Mouse (Mus musculus) spleen, adult 12 weeks (tissue): ENCODE measurements around the gene Ints13.

Experiments used
- DNase-seq: peaks from one replicate; pipeline ENCODE4 v3.0.0; 2022; ENCODE audit warnings: low spot score

The Ints13 gene

GRCm38 (mm10) chr6:146538661-146539060, 39.0 kb downstream of the Ints13 start:
- no peak for DNase-seq

GRCm38 (mm10) chr6:146538071-146538470, 39.6 kb downstream of the Ints13 start:
- no peak for DNase-seq

GRCm38 (mm10) chr6:146537111-146537510, 40.5 kb downstream of the Ints13 start:
- no peak for DNase-seq

DNA sequence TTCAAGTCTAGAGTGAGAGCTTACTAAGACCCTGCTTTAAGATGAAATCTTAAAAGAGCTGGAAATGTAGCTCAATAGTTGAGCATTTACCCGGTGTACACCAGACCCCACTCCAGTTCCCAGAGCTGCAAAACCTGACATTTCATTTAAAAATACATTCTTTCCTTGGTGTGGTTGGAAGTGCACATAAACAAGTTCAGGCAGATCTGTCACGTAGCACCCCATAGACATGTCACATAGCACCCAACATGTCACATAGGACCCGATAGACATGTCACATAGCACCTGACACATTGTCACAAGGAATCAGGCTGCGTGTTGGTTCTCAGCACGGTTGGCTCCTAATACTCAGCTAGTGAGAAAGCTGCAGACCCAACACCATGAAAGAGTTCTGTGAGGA, 42.1 kb downstream of the Ints13 start:
- DNase-seq: no peak

GRCm38 (mm10) chr6:146533146-146533545, 44.5 kb downstream of the Ints13 start:
- no peak for DNase-seq

DNA sequence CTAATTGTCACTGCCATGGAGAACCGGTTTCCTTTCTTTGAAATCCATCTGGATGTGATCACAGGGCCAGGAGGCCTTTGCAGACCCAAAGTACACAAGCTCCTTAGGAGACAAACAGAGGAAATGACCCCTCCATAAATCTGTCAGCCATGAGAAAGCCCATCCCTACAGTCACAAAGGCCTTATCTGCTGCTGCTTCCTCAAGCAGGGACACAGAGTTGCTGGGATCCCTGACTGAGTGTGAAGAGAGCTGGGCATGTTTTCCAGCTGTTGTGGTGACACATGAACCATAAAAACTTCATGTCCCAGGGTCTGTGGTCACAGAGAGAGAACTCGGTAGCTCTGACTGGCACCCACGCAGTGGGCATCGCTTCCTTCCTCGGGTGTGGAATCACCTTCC, 46.9 kb downstream of the Ints13 start:
- no peak for DNase-seq

DNA sequence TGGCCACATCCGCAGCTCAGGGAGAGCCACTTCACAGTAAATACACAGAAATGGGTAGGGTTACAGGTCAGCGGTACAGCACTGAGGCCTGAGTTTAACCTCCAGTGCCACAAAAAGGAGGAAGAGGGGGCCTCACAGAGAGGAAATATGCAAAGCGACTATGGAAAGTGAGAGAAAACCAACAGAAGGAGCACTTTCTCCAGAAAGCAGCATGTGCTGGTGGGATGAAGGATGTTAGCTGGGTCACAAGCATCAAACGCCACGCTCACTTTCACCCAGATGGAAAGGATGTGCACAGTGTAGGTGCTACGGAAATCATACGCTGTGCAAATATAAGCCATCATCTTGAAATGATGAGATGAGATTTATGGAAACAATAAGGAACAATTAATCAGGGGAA, 47.3 kb downstream of the Ints13 start:
- DNase-seq: no peak

- DNase-seq: no peak
Observed at GRCm38 (mm10) chr6:146527537-146527936, 50.1 kb downstream of the Ints13 start.

DNA sequence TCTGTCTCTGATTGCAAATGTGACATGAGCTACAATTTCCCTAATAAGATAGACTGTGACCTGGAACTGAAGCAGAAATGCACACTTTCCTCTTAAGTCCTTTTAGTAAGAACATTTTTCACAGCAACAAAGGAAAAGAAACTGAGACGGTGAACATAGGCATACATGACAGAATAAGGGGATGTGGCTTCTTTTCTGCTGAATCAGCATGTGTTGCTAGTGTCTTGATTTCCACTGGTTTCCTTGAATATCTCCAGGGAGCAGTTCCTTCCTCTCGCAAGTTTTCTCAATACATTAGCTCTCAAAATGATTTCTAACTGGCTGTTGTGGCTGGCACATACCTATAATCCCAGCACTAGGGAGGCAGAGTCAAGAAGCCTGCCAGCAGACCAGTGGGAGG, 52.1 kb downstream of the Ints13 start:
- no peak for DNase-seq

GRCm38 (mm10) chr6:146521456-146522245, 56.0 kb downstream of the Ints13 start:
- no peak for DNase-seq

GRCm38 (mm10) chr6:146519019-146519418, 58.6 kb downstream of the Ints13 start:
- no peak for DNase-seq

DNA sequence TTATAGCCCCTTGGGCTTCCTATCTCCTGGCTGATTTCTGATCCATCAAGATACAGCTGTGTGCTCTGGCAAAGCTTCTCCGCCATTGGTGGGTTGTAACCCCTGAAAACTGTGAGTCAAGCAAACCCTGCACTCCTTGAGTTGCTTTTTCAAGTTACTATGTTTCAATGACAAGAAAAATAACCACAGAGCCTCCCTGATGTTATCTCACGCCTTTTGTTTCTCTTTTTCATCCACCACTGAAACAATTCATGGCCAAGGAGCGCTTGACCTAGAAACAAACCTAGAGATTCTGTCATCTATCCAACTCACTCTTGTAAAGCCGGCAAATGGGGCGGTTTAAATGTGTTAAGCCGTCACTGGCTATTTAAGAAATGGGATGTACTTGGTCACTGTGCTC, 61.7 kb downstream of the Ints13 start:
- no peak for DNase-seq

DNA sequence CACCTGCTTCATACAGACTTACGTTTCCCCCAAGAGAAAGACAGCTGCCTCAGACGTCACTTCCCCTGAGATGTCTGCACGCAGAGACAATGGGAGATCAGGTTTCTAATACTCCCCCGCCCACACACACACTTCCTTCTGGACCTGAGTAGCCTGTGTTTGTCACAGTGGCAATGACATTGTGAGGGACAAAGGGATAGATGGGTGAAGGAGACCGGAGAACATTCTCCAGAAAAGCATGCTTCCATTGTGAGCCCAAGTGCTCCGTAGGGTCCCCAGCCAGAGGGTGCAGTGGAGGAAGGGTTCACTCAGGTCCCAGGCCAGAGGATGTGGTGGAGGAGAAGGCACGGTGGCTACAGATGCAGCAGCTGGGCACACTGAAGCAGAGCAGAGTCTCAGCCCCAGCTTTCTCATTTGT, 63.1 kb downstream of the Ints13 start:
- no peak for DNase-seq

GRCm38 (mm10) chr6:146513899-146514298, 63.7 kb downstream of the Ints13 start:
- no peak for DNase-seq

- no peak for DNase-seq
Observed at GRCm38 (mm10) chr6:146513384-146513783, 64.3 kb downstream of the Ints13 start.

GRCm38 (mm10) chr6:146511511-146511910, 66.1 kb downstream of the Ints13 start:
- DNase-seq: no peak

DNA sequence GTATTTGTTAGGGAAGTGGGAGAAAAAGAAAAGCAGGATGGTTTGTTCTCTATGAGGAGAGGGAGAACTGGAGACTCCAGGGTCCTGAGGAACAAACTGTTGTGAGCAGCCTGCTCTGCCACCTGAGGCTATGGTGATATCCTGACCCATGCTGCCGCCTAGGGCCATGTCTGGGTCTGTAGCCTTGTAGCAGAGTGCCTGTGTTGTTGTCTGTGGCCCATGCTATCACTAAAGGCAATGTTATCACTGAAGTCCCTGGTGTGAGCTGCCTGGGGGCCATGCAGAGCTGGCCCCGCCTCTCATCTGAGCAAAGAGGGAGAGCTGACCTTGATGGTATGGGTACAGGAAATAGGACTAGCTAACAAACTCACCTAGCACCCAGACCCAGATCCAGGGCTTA, 67.7 kb downstream of the Ints13 start:
- no peak for DNase-seq

GRCm38 (mm10) chr6:146504459-146504858, 73.2 kb downstream of the Ints13 start:
- no peak for DNase-seq

DNA sequence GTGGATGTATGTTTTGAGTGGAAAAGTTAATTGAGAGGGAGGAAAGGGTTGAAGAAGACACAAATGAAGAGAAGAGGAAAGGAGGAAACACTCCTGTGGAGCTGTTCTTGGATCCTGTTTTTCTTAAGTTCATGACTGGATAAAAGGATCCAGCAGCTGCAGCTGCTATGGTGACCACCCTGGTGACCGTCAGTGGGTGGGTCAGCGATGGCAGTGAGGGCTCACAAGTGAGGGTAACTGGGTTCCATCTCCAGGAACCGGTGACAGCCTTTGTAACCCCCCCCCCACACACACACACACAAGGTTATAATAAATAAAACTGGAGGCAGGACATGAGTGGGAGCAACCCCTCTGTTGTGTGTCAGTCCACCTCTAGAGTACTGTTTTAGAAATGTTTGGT, 74.8 kb downstream of the Ints13 start:
- DNase-seq: no peak

- DNase-seq: peak; percentile 76
Observed at GRCm38 (mm10) chr6:146501866-146502804, 75.5 kb downstream of the Ints13 start, which contains the start of gene Itpr2. TSS of gene Itpr2 (minus strand) at chr6:146502223.

DNA sequence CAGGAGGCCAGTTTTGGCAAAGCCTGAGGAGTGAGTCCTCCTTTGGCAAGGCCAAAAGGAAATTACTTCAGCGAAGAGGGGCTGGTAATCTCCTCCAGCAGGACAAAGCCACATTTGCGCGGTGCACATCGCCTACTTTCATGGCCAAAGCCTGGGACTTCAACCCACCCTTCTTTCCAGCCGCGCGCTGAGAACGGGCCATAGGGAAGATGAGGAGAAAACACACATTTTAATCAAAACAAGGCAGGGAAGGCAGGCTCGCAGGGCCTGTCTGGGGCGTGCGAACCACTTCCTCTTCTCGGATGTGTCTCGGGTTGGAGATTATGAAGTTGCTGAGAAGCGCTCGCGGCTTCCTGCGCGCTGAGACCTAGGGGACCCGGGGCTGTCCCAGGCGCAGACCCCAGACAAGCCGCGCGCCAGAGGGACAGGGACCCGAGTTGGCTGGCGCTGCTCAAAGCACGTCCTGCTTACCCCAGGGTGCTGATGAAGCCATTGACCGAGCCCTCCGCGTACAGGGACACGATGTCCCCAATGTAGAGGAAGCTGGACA, 76.2 kb downstream of the Ints13 start:
- DNase-seq: peak; percentile 34

- no peak for DNase-seq
Observed at GRCm38 (mm10) chr6:146500771-146501170, 76.9 kb downstream of the Ints13 start.

DNA sequence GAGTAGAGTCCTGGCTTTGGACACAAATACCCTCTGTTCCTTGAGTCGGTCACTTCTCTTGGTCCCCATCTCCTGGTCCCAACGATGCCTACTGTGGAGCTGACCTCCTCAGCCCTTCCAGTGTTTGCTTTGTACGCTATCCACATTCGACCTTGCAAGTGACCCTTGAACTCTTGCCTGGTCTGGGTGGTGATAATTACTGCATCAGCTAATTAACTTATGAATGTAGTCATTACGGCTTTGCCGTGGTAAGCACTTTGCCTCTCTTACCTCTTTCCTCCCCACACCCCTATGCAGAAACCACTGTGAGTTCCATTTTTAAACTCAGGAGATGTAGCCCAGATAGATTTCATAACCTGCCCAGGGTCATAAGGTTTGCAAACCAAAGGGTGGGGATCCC, 77.4 kb downstream of the Ints13 start:
- no peak for DNase-seq
